8 mouse cellular contexts compared by ENCODE assay signal in the genomic region with DNA sequence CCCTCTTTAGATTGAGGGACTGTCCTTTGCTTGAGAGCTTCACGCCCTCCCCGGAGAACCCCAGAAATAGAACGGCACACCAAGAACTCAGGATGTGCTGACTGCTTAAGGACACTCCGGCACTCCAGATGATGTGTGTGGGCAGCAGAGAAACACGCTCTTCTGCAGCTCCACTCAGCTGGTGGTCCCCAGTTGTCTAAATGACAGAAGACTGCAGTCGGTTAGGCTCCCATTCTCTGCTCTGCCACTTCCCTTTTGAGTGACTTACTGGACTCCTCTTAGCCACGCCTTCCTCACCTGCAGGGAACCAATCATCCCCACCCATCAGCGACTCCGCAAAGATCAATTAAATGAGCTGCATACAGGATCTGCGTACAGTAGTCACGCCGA. TPM values are rescaled to one million over a fixed set of nuclear protein-coding genes. Genes with fewer than 3 reads are reported as not detected.
A peak's percentile ranks its signal among the peaks of the same experiment; 100 is the strongest.
DNase-seq lines count a peak whose midpoint lies in the region; ATAC-seq and TF ChIP-seq lines count a peak whose summit lies in the region.

No protein-coding gene starts in this region.

- H3K4me1 ChIP-seq in forebrain, embryonic 10.5 days: peaks cover 10% of the 10 kb centered on the region
- peaks cover 4% of the 10 kb centered on the region; the same call in 1 of the 2 replicates for H3K4me1 ChIP-seq in forebrain, embryonic 12.5 days
- H3K4me1 ChIP-seq in neural tube, embryonic 11.5 days (ENCODE audit: control insufficient read depth, insufficient read depth, low read length): no peaks in the 10 kb centered on the region
- H3K4me1 ChIP-seq in limb, embryonic 15.5 days: peaks cover 5% of the 10 kb centered on the region
- peaks cover 12% of the 10 kb centered on the region; the same call in 1 of the 2 replicates for H3K4me1 ChIP-seq in stomach, embryonic 16.5 days (ENCODE audit: control insufficient read depth, insufficient read depth, low read length)
- no peaks in the 10 kb centered on the region for H3K4me1 ChIP-seq in kidney, adult 2 months (ENCODE audit: control insufficient read depth, insufficient read depth, low read length)

- H3K9me3 ChIP-seq in forebrain, embryonic 10.5 days: no peaks in the 10 kb centered on the region
- no peaks in the 10 kb centered on the region for H3K9me3 ChIP-seq in forebrain, embryonic 12.5 days
- H3K9me3 ChIP-seq in neural tube, embryonic 11.5 days (ENCODE audit: control insufficient read depth, low read length): no peaks in the 10 kb centered on the region
- no peaks in the 10 kb centered on the region for H3K9me3 ChIP-seq in limb, embryonic 15.5 days
- H3K9me3 ChIP-seq in stomach, embryonic 16.5 days (replicated peaks; ENCODE audit: control insufficient read depth, low read length): no peaks in the 10 kb centered on the region

- no peak overlapping the region for H3K4me2 ChIP-seq in forebrain, embryonic 12.5 days
- H3K4me2 ChIP-seq in neural tube, embryonic 11.5 days (ENCODE audit: low read depth): peak overlapping the region; percentile 3
- H3K4me2 ChIP-seq in limb, embryonic 15.5 days: no peak overlapping the region
- peak overlapping the region; percentile 45 for H3K4me2 ChIP-seq in stomach, embryonic 16.5 days (ENCODE audit: low read depth, low read length)

- WGBS in forebrain, embryonic 10.5 days: 42% methylated on average over 12 of the region's 12 CpGs
- WGBS in forebrain, embryonic 12.5 days: 41% methylated on average over 12 of the region's 12 CpGs
- 36% methylated on average over 12 of the region's 12 CpGs for WGBS in neural tube, embryonic 11.5 days
- WGBS in limb, embryonic 15.5 days: 41% methylated on average over 12 of the region's 12 CpGs
- WGBS in stomach, embryonic 16.5 days: 30% methylated on average over 12 of the region's 12 CpGs
- WGBS in kidney, adult 2 months: 44% methylated on average over 12 of the region's 12 CpGs

- no peak overlapping the region for H3K9ac ChIP-seq in forebrain, embryonic 12.5 days
- no peak overlapping the region for H3K9ac ChIP-seq in neural tube, embryonic 11.5 days (ENCODE audit: low read length)
- H3K9ac ChIP-seq in limb, embryonic 15.5 days: no peak overlapping the region
- no peak overlapping the region for H3K9ac ChIP-seq in stomach, embryonic 16.5 days (ENCODE audit: low read length)

- 0 out of 2 replicates have a peak, but pooled peaks cover 2% of the 10 kb centered on the region for H3K27me3 ChIP-seq in forebrain, embryonic 10.5 days (ENCODE audit: poor library complexity, severe bottlenecking)
- peaks cover 10% of the 10 kb centered on the region; the same call in 1 of the 2 replicates for H3K27me3 ChIP-seq in forebrain, embryonic 12.5 days
- H3K27me3 ChIP-seq in neural tube, embryonic 11.5 days (ENCODE audit: control insufficient read depth, insufficient read depth, low read length): no peaks in the 10 kb centered on the region
- peaks cover under 1% of the 10 kb centered on the region; the same call in 1 of the 2 replicates for H3K27me3 ChIP-seq in limb, embryonic 15.5 days
- no peaks in the 10 kb centered on the region for H3K27me3 ChIP-seq in stomach, embryonic 16.5 days (ENCODE audit: control insufficient read depth, insufficient read depth, low read length)
- H3K27me3 ChIP-seq in kidney, adult 2 months (replicated peaks; ENCODE audit: control insufficient read depth, insufficient read depth, low read length): no peaks in the 10 kb centered on the region

- no peak for TF ChIP-seq CTCF in kidney, adult 2 months (conservative IDR thresholded peaks at IDR 0.05; ENCODE audit: insufficient read depth, insufficient read length, low read depth, low read length)

- no peaks in the 10 kb centered on the region for H3K36me3 ChIP-seq in forebrain, embryonic 10.5 days (replicated peaks)
- no peaks in the 10 kb centered on the region for H3K36me3 ChIP-seq in forebrain, embryonic 12.5 days (replicated peaks)
- H3K36me3 ChIP-seq in neural tube, embryonic 11.5 days (ENCODE audit: control insufficient read depth, insufficient read depth, low read length): no peaks in the 10 kb centered on the region
- H3K36me3 ChIP-seq in limb, embryonic 15.5 days: no peaks in the 10 kb centered on the region
- H3K36me3 ChIP-seq in stomach, embryonic 16.5 days (ENCODE audit: control insufficient read depth, insufficient read depth, low read length): no peaks in the 10 kb centered on the region
- no peaks in the 10 kb centered on the region for H3K36me3 ChIP-seq in kidney, adult 2 months (ENCODE audit: control insufficient read depth, insufficient read depth, low read length)

- no peak for DNase-seq in forebrain, embryonic 10.5 days (ENCODE audit: extremely low spot score, low spot score)
- DNase-seq in neural tube, embryonic 11.5 days (ENCODE audit: low spot score): no peak
- DNase-seq in neural tube, embryonic 10.5 days (ENCODE audit: extremely low spot score, low spot score): no peak
- no peak for DNase-seq in adipocyte (ENCODE audit: low spot score)
- no peak for DNase-seq in kidney, adult 2 months

- no peak for ATAC-seq in forebrain, embryonic 12.5 days (ENCODE audit: low FRiP score)
- ATAC-seq in neural tube, embryonic 11.5 days (ENCODE audit: insufficient read depth, low FRiP score, low TSS enrichment): no peak
- ATAC-seq in limb, embryonic 15.5 days (ENCODE audit: insufficient number of reproducible peaks, low FRiP score, low TSS enrichment, low read depth): no peak
- 0 out of 2 replicates have a peak, but pooled peaks have one; percentile 31 for ATAC-seq in stomach, embryonic 16.5 days (ENCODE audit: insufficient read depth, low FRiP score)

- no peak for TF ChIP-seq POLR2A in kidney, adult 2 months (IDR thresholded peaks at IDR 0.05; ENCODE audit: low read depth, low read length)

- no peak overlapping the region for H3K27ac ChIP-seq in forebrain, embryonic 10.5 days
- H3K27ac ChIP-seq in forebrain, embryonic 12.5 days: no peak overlapping the region
- no peak overlapping the region for H3K27ac ChIP-seq in neural tube, embryonic 11.5 days (ENCODE audit: low read depth, low read length)
- H3K27ac ChIP-seq in limb, embryonic 15.5 days: no peak overlapping the region
- no peak overlapping the region for H3K27ac ChIP-seq in stomach, embryonic 16.5 days (ENCODE audit: low read length)
- no peak overlapping the region for H3K27ac ChIP-seq in kidney, adult 2 months (ENCODE audit: insufficient read depth, low read depth, low read length)

- H3K4me3 ChIP-seq in forebrain, embryonic 10.5 days: peak overlapping the region; percentile 12; the same call in 1 of the 2 replicates
- H3K4me3 ChIP-seq in forebrain, embryonic 12.5 days (replicated peaks): no peak overlapping the region
- H3K4me3 ChIP-seq in neural tube, embryonic 11.5 days (ENCODE audit: low read depth, low read length): no peak overlapping the region
- H3K4me3 ChIP-seq in limb, embryonic 15.5 days: 0 out of 2 replicates have a peak overlapping the region, but pooled peaks have one; percentile 2
- H3K4me3 ChIP-seq in stomach, embryonic 16.5 days (replicated peaks; ENCODE audit: low read length): 0 out of 2 replicates have a peak overlapping the region, but pooled peaks have one; percentile 11
- no peak overlapping the region for H3K4me3 ChIP-seq in kidney, adult 2 months (ENCODE audit: insufficient read depth, low read depth, low read length)

RNA-seq across cellular contexts. Expression of a gene that starts 18.9 kb away (rescaled TPM):
- 8.7 and 9.8 TPM in 2 replicates for polyA plus RNA-seq in forebrain, embryonic 10.5 days (2016; fragmentation: Nextera tagmentation; extraction: Ambion mirVana)
- polyA plus RNA-seq in forebrain, embryonic 12.5 days (2016; fragmentation: Nextera tagmentation; extraction: Ambion mirVana): 11.9 and 12.1 TPM in 2 replicates
- 6.1 and 9.4 TPM in 2 replicates for polyA plus RNA-seq in neural tube, embryonic 11.5 days (2014; fragmentation: Nextera tagmentation; extraction: Ambion mirVana)
- 12.6 and 14.7 TPM in 2 replicates for polyA plus RNA-seq in limb, embryonic 15.5 days (2015; fragmentation: Nextera tagmentation; extraction: Ambion mirVana)
- 93.9 and 103 TPM in 2 replicates for polyA plus RNA-seq in stomach, embryonic 16.5 days (2015; fragmentation: Nextera tagmentation; extraction: Ambion mirVana)
- polyA plus RNA-seq in kidney, adult 2 months (2012; rRNA removed): 2.8 and 3.5 TPM in 2 replicates

RNA-seq across cellular contexts. Expression of a gene that starts 46.1 kb away (rescaled TPM):
- polyA plus RNA-seq in forebrain, embryonic 10.5 days (2016; fragmentation: Nextera tagmentation; extraction: Ambion mirVana): not detected in 2 replicates
- polyA plus RNA-seq in forebrain, embryonic 12.5 days (2016; fragmentation: Nextera tagmentation; extraction: Ambion mirVana): 0.08 TPM in 2 replicates
- not detected in 2 replicates for polyA plus RNA-seq in neural tube, embryonic 11.5 days (2014; fragmentation: Nextera tagmentation; extraction: Ambion mirVana)
- polyA plus RNA-seq in limb, embryonic 15.5 days (2015; fragmentation: Nextera tagmentation; extraction: Ambion mirVana): 8.6 TPM in 2 replicates
- polyA plus RNA-seq in stomach, embryonic 16.5 days (2015; fragmentation: Nextera tagmentation; extraction: Ambion mirVana): 5.4 and 5.6 TPM in 2 replicates
- 7.5 and 10.2 TPM in 2 replicates for polyA plus RNA-seq in kidney, adult 2 months (2012; rRNA removed)

Comparison
In these comparisons a context has a peak if more than half of its experiments do, and no peak if none do; other contexts are left out.
1. H3K4me3 ChIP-seq: peak in forebrain, embryonic 10.5 days (single experiment), limb, embryonic 15.5 days (single experiment) and stomach, embryonic 16.5 days (single experiment); none in forebrain, embryonic 12.5 days (single experiment), neural tube, embryonic 11.5 days (single experiment) and kidney, adult 2 months (single experiment).
2. H3K4me2 ChIP-seq: peak in neural tube, embryonic 11.5 days (single experiment) and stomach, embryonic 16.5 days (single experiment); none in forebrain, embryonic 12.5 days (single experiment) and limb, embryonic 15.5 days (single experiment).